Mouse (Mus musculus): Measurements from ENCODE around the gene Jag1. TPM values are rescaled to one million over a fixed set of nuclear protein-coding genes. Genes with fewer than 3 reads are reported as not detected.

The Jag1 gene
- polyA plus RNA-seq, 1 experiment, result not detected

GRCm38 (mm10) chr2:137116675-137117320, 354 bp upstream of the Jag1 start:
- no peaks in the 10 kb centered on the region for H3K36me3 ChIP-seq (replicated peaks; ENCODE audit: low read length)
- peaks cover 79% of the 10 kb centered on the region for H3K27me3 ChIP-seq (replicated peaks)
- H3K9me3 ChIP-seq, result no peaks in the 10 kb centered on the region
- peaks cover 37% of the 10 kb centered on the region for H3K4me1 ChIP-seq
- peak overlapping the region; percentile 95 for H3K4me3 ChIP-seq (replicated peaks)
- TF ChIP-seq GATA1 (IDR thresholded peaks at IDR 0.05; ENCODE audit: borderline replicate concordance, low read length) (no peak), FLI1 (IDR thresholded peaks at IDR 0.05; ENCODE audit: low read length) (no peak)

- Histone ChIP-seq H3K4me1 (peaks cover 37% of the 10 kb centered on the region), H3K36me3 (replicated peaks; ENCODE audit: low read length) (no peaks in the 10 kb centered on the region), H3K27me3 (replicated peaks) (peaks cover 87% of the 10 kb centered on the region), H3K4me3 (replicated peaks) (peak overlapping the region; percentile 95), H3K9me3 (no peaks in the 10 kb centered on the region)
- TF ChIP-seq GATA1 (IDR thresholded peaks at IDR 0.05; ENCODE audit: borderline replicate concordance, low read length) (no peak), FLI1 (IDR thresholded peaks at IDR 0.05; ENCODE audit: low read length) (no peak)
Measured at GRCm38 (mm10) chr2:137115241-137116024, 1.0 kb downstream of the Jag1 start.

- Histone ChIP-seq H3K27me3 (replicated peaks) (peaks cover 94% of the 10 kb centered on the region), H3K4me1 (peaks cover 37% of the 10 kb centered on the region), H3K4me3 (replicated peaks) (peak overlapping the region; percentile 95), H3K9me3 (no peaks in the 10 kb centered on the region), H3K36me3 (replicated peaks; ENCODE audit: low read length) (no peaks in the 10 kb centered on the region)
- TF ChIP-seq GATA1 (IDR thresholded peaks at IDR 0.05; ENCODE audit: borderline replicate concordance, low read length) (no peak), FLI1 (IDR thresholded peaks at IDR 0.05; ENCODE audit: low read length) (no peak)
Measured at GRCm38 (mm10) chr2:137114248-137115096, 2.0 kb downstream of the Jag1 start.

- TF ChIP-seq GATA1 (IDR thresholded peaks at IDR 0.05; ENCODE audit: borderline replicate concordance, low read length) (no peak), FLI1 (IDR thresholded peaks at IDR 0.05; ENCODE audit: low read length) (no peak)
- Histone ChIP-seq H3K27me3 (replicated peaks) (peaks cover 92% of the 10 kb centered on the region), H3K4me1 (peaks cover 37% of the 10 kb centered on the region), H3K36me3 (replicated peaks; ENCODE audit: low read length) (no peaks in the 10 kb centered on the region), H3K4me3 (replicated peaks) (no peak overlapping the region), H3K9me3 (no peaks in the 10 kb centered on the region)
Measured at GRCm38 (mm10) chr2:137113288-137114061, 3.0 kb downstream of the Jag1 start.

- TF ChIP-seq FLI1 (IDR thresholded peaks at IDR 0.05; ENCODE audit: low read length), result no peak
- no peak for TF ChIP-seq GATA1 (IDR thresholded peaks at IDR 0.05; ENCODE audit: borderline replicate concordance, low read length)
- no peak overlapping the region for H3K4me3 ChIP-seq (replicated peaks)
- H3K27me3 ChIP-seq (replicated peaks), result peaks cover 67% of the 10 kb centered on the region
- no peaks in the 10 kb centered on the region for H3K36me3 ChIP-seq (replicated peaks; ENCODE audit: low read length)
- peaks cover 14% of the 10 kb centered on the region for H3K4me1 ChIP-seq
- H3K9me3 ChIP-seq, result no peaks in the 10 kb centered on the region
Measured at GRCm38 (mm10) chr2:137110214-137110898, 6.1 kb downstream of the Jag1 start.

- Histone ChIP-seq H3K4me1 (peaks cover 6% of the 10 kb centered on the region), H3K4me3 (replicated peaks) (no peak overlapping the region), H3K27me3 (replicated peaks) (peaks cover 59% of the 10 kb centered on the region), H3K9me3 (no peaks in the 10 kb centered on the region), H3K36me3 (replicated peaks; ENCODE audit: low read length) (no peaks in the 10 kb centered on the region)
- TF ChIP-seq GATA1 (IDR thresholded peaks at IDR 0.05; ENCODE audit: borderline replicate concordance, low read length), result no peak
- TF ChIP-seq FLI1 (IDR thresholded peaks at IDR 0.05; ENCODE audit: low read length), result no peak
Measured at GRCm38 (mm10) chr2:137109321-137110213, 6.9 kb downstream of the Jag1 start.

- H3K36me3 ChIP-seq (replicated peaks; ENCODE audit: low read length), result no peaks in the 10 kb centered on the region
- H3K27me3 ChIP-seq (replicated peaks), result peaks cover 51% of the 10 kb centered on the region
- H3K4me3 ChIP-seq (replicated peaks), result no peak overlapping the region
- H3K4me1 ChIP-seq, result no peaks in the 10 kb centered on the region
- H3K9me3 ChIP-seq, result no peaks in the 10 kb centered on the region
- TF ChIP-seq GATA1 (IDR thresholded peaks at IDR 0.05; ENCODE audit: borderline replicate concordance, low read length), result no peak
- TF ChIP-seq FLI1 (IDR thresholded peaks at IDR 0.05; ENCODE audit: low read length), result no peak
Measured at GRCm38 (mm10) chr2:137107946-137108345, 8.5 kb downstream of the Jag1 start.

- H3K4me1 ChIP-seq, result no peaks in the 10 kb centered on the region
- H3K36me3 ChIP-seq (replicated peaks; ENCODE audit: low read length), result no peaks in the 10 kb centered on the region
- H3K4me3 ChIP-seq (replicated peaks), result no peak overlapping the region
- TF ChIP-seq GATA1 (IDR thresholded peaks at IDR 0.05; ENCODE audit: borderline replicate concordance, low read length) (no peak), FLI1 (IDR thresholded peaks at IDR 0.05; ENCODE audit: low read length) (no peak)
- no peaks in the 10 kb centered on the region for H3K9me3 ChIP-seq
- H3K27me3 ChIP-seq (replicated peaks), result peaks cover 44% of the 10 kb centered on the region
Measured at GRCm38 (mm10) chr2:137107203-137107602, 9.2 kb downstream of the Jag1 start.
